Mouse (Mus musculus): ENCODE data around the gene Srxn1.

Gene Srxn1

GRCm38 (mm10) chr2:152159487-152159886, 54.2 kb downstream of the Srxn1 start:
- DNase-seq (ENCODE audit: low spot score), result no peak

Data from urinary bladder, postnatal 10 days (tissue).